Mouse (Mus musculus): ENCODE measurements around the gene Zfp622.

- TF ChIP-seq USF1 (IDR thresholded peaks at IDR 0.05; ENCODE audit: low read depth) (no peak), POLR2A (IDR thresholded peaks at IDR 0.05; ENCODE audit: insufficient read length, low read depth) (no peak), CEBPB (IDR thresholded peaks at IDR 0.05; ENCODE audit: insufficient read depth, poor library complexity, severe bottlenecking) (no peak), POLR2AphosphoS2 (IDR thresholded peaks at IDR 0.05; ENCODE audit: insufficient read length, low read depth) (no peak), E2F4 (IDR thresholded peaks at IDR 0.05; ENCODE audit: insufficient read depth) (no peak), MAX (IDR thresholded peaks at IDR 0.05; ENCODE audit: low read depth) (no peak), MYOD1 (IDR thresholded peaks at IDR 0.05; ENCODE audit: control insufficient read depth in 1 of 3, insufficient read length in 2 of 3, low read depth in 2 of 3) (peak in 1 of 3 experiments; percentile 23), TCF3 (IDR thresholded peaks at IDR 0.05; ENCODE audit: insufficient read length, low read depth) (no peak), MYOG (IDR thresholded peaks at IDR 0.05; ENCODE audit: control insufficient read depth in 1 of 3, insufficient read depth in 1 of 3, insufficient read length in 2 of 3, low read depth in 2 of 3) (no peak)
These were observed 38.9 kb upstream of the Zfp622 start for GRCm38 (mm10) chr15:25945224-25945623.

Measured in myocyte (in vitro differentiated cells).